Mouse (Mus musculus) spleen, postnatal 10 days (tissue): ENCODE results near the gene Ctnnd1.

Source experiments
- DNase-seq, 2 experiments: peaks; one replicate each; pipeline ENCODE4 v3.0.0; 2021 to 2022; ENCODE audit warnings: low spot score in 2 of 2

The Ctnnd1 gene

GRCm38 (mm10) chr2:84607842-84608241, 42.7 kb downstream of the Ctnnd1 start:
- DNase-seq = no peak

- DNase-seq = no peak
These were observed 49.6 kb downstream of the Ctnnd1 start for GRCm38 (mm10) chr2:84600977-84601376.

GRCm38 (mm10) chr2:84599270-84599888, 51.2 kb downstream of the Ctnnd1 start:
- DNase-seq = no peak

- DNase-seq = no peak
These were observed 53.4 kb downstream of the Ctnnd1 start for GRCm38 (mm10) chr2:84597123-84597522.

- DNase-seq = no peak
These were observed 57.8 kb downstream of the Ctnnd1 start for GRCm38 (mm10) chr2:84592801-84593200.

GRCm38 (mm10) chr2:84585700-84586099, 64.9 kb downstream of the Ctnnd1 start:
- DNase-seq = no peak

GRCm38 (mm10) chr2:84582286-84582685, 68.3 kb downstream of the Ctnnd1 start:
- no peak for DNase-seq

- peak in 1 of 2 experiments; percentile 51 for DNase-seq
These were observed 69.4 kb downstream of the Ctnnd1 start for GRCm38 (mm10) chr2:84581208-84581607.

GRCm38 (mm10) chr2:84579311-84579710, 71.3 kb downstream of the Ctnnd1 start:
- DNase-seq = no peak

GRCm38 (mm10) chr2:84574130-84574529, 76.4 kb downstream of the Ctnnd1 start:
- DNase-seq = no peak

GRCm38 (mm10) chr2:84556888-84557514, 93.6 kb downstream of the Ctnnd1 start:
- no peak for DNase-seq

- DNase-seq = no peak
These were observed 99.0 kb downstream of the Ctnnd1 start for GRCm38 (mm10) chr2:84551390-84552100.
